Mouse (Mus musculus) cerebellum, adult 11-12 months (tissue): ENCODE results near the gene Plcl2.
A peak's percentile ranks its signal among the peaks of the same experiment; 100 is the strongest.
"Not testable (repeated sequence)": the region's sequence is repeated elsewhere in the genome, so short reads cannot be mapped to it uniquely, and the experiment has no call there.

Source experiments
- DNase-seq: peaks from one replicate; pipeline ENCODE4 v3.0.0; 2022

Gene Plcl2

GRCm38 (mm10) chr17:50503075-50503474 is 6.1 kb upstream of the Plcl2 start:
- DNase-seq, result no peak

DNA sequence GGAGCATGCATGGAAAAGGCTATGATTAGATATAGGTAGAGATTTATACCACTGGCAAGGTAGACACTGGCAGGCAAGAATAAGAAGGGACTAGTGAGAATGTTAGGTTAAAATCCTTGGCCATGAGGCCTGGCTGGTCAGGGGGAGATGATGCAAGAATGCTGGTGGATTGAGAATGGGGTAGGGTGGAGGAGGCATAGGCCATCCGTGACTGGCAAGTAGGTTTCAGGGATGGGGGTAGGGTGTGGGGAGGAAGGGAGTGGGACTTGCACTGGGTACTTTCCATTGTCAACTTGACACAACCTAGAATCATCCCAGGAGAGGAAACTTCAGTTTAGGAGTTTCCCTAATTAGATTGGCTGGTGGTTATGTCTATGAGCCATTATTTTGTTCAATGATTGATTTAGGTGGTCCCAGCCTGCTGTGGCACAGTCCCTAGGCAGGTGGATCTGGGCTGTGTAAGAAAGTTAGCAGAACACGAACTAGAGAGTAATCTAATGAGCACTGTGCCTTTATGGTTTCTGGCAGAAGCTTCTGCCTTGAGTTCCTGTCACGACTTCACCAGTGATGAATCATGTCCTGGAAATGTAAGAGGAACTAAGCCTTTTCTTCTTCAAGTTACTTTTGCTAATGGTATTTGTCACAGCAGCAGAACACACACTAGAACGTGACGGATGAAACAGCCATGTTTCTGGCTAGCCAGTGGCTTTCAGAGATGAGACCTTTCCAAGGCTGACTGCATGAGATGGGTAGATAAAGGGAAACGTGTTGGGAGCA is 4.9 kb upstream of the Plcl2 start:
- DNase-seq, result no peak

GRCm38 (mm10) chr17:50505910-50506634 is 3.1 kb upstream of the Plcl2 start:
- no peak for DNase-seq

DNA sequence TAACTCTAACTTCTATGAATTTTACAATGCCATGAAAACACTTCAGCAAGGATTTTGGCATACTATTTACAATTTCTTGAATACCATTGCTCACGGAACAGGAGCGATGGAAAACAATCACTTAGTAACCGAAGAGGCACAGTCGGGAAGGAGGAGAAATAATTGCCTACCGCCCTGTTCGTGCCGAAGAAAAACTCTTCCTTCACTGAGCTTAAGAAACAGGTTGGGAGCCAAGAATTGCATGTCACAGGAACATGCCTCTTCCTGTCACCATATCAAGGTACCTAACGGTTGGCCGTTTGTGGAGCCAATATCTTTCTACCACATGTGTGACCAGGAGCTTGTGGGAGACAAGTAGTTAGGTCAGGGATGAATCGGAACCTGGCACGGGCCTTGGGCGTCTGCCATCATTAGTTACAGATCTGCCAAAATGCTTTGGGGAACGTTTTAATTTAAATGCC is 2.3 kb upstream of the Plcl2 start:
- DNase-seq, result peak; percentile 44

GRCm38 (mm10) chr17:50508055-50508774 is 988 bp upstream of the Plcl2 start:
- DNase-seq, result peak; percentile 75

- DNase-seq, result no peak
Observed at GRCm38 (mm10) chr17:50508775-50509250, 390 bp upstream of the Plcl2 start.

DNA sequence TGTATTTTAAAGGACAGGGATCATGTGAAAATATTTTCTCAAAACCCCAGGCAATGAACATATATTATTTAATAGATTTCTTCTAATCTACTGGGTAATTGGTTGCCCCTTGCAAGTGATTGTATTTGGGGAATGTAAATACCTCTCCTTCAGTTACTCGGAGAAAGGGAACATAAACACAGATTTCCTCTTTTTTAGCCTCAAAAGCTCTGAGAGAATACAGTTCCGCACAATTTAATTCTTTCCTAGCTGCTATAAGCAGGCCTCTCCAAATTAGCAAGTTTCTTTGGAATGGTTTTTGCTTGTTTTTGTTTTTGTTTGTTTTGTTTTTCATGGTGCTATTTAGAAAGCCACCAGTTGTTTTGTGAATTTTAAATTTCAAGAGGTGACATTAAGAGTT is 1.1 kb downstream of the Plcl2 start:
- DNase-seq, result no peak

GRCm38 (mm10) chr17:50510741-50511140 is 1.5 kb downstream of the Plcl2 start:
- no peak for DNase-seq

DNA sequence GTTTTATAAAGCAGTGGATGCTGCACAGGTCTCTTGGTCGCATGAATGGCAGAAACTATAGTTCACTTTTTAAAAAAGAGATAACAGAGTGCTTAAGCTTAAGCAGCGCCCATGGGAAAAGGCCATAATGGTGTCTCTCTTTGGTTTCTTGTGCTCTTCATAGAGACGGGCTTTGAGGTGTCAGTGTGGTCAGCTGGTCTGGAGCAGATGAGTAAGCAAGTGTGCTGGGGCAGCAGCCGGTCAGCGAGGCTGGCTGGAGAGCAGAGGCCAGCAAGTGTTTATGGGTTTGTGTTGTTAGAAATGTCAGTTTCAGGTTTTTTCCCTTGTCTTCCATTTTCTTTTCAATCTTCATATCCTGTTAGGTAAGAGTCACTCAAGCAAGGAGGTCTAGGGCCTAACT is 3.0 kb downstream of the Plcl2 start:
- DNase-seq, result no peak

DNA sequence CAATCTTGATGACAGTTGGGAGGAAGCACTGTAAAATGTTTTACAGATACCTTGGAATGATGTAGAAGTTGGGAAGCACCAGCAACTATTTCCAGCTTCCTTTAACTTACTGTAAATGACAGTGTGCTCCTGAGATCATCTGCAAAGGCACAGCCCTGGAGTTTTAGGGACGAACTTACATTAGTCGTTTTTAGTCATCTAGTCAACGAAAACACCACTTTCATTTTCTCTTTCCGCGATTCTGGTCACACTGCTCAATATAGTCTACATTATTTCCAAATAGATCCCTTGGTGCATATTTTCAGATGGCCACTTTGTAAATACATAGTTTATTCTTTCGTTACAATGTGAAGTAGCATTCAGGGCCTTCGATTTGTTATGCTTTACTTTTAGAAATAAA is 3.6 kb downstream of the Plcl2 start:
- no peak for DNase-seq

GRCm38 (mm10) chr17:50513376-50513775 is 4.2 kb downstream of the Plcl2 start:
- DNase-seq, result no peak

DNA sequence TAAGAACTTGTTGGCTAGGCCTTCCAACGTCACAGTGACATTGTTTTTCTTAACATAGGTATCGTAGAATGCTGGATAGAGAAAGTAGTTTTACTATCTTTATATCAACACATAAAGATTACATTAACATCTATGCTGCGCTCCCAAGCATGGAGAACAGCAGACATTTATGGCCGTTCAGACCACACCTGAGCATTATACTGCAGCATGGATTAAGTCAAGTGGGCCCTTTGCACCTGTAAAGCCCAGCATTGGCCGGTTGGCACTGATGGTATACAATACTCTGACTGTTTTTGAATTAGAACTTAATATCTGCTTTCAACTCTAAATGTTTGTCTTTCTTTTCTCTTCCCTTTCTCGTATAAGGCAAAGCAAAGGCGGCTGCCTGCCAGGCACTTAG is 4.8 kb downstream of the Plcl2 start:
- no peak for DNase-seq

- no peak for DNase-seq
Observed at GRCm38 (mm10) chr17:50515926-50516325, 6.7 kb downstream of the Plcl2 start.

GRCm38 (mm10) chr17:50517781-50518415 is 8.7 kb downstream of the Plcl2 start:
- DNase-seq, result no peak

DNA sequence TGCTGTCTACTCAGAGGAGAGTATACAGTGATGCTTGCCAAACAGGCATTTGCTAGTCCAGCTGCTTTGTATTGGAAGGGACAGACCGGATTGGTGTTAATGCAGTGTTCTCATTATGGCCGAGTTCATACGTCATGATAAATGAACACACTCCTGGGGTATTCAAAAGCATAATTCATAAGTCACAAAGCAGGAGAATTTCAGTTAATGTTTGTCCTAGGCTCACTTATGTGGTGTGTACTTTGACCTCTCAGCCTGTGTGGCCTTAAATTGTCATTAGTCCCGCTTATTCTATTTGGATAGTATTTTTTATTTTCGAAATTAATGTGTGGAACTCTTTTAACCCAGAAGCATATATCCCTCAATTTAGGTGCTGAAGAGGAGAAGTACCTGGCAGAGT is 10.4 kb downstream of the Plcl2 start:
- no peak for DNase-seq

- no peak for DNase-seq
Observed at GRCm38 (mm10) chr17:50522473-50523083, 13.4 kb downstream of the Plcl2 start.

DNA sequence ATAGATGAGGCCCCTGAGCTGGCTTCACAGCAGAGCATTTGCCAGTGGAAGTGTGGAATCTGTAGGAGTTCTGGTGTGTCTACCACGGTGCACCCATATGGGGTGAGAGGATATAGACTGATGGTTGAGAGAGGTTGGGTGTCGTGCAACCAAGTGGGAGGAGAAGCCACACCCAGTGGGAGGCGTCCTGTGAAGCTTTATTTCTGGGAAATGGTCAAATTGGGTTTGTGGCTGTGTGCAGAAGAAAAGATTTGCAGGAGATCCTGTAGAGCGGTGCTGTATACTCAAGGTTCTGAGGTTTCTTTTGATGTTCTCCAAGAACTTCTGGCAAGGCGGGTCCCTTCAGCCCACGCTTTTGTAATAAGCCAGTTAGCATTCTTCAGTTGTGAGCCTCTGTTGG is 15.8 kb downstream of the Plcl2 start:
- DNase-seq, result no peak

- no peak for DNase-seq
Observed at GRCm38 (mm10) chr17:50525821-50526220, 16.6 kb downstream of the Plcl2 start.

- DNase-seq, result no peak
Observed at GRCm38 (mm10) chr17:50530089-50530488, 20.9 kb downstream of the Plcl2 start.

DNA sequence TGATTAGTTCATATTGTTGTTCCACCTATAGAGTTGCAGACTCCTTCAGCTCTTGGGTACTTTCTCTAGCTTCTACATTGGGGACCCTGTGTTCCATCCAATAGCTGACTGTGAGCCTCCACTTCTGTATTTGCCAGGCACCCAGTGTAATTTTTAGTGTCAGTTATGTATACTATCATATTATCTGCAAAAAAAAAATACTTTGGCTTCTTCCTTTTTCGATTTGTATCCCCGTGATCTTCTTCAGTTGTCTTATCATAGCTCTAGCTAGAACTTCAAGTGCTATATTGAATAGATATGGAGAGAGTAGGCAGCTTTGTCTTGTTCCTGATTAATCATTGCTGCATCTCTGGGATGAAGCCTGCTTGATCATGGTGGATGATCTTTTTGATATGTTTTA is 25.7 kb downstream of the Plcl2 start:
- DNase-seq, result not testable (repeated sequence)

DNA sequence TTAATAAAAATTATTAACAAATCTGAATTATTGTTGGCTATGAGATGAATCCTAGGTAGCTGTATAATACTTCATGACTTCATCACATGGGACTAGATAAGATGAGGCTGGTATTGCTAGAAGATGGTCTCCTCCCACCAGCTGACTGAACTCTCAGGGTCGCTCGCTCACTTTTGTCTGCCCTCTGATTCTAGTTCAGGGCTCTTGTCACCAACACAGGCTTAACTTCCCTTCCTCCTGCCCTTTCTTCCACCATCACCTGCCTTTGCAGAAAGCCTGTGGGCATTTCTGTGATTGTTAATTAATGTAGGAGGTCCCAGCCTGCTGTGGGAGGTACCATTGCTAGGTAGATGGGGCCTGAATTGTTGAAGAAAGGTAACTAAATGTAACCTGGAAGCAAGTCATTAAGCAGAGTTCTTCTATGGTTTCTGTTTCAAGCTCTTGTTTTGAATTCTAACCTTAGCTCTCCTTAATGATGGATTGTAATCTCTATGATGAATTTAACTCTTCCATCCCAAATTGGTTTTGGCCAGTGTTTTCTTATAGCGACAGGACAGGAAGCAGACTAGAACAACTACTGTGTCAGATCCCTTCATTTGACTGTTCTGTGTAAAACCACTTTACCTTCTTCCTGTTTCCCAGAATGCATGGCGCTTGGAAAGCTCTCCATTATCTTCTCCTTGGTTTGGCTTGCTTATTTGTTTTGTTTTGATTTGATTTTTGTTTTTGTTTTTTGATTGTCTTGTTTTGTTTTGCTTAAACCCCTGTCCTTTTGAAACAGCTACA is 27.4 kb downstream of the Plcl2 start:
- no peak for DNase-seq

DNA sequence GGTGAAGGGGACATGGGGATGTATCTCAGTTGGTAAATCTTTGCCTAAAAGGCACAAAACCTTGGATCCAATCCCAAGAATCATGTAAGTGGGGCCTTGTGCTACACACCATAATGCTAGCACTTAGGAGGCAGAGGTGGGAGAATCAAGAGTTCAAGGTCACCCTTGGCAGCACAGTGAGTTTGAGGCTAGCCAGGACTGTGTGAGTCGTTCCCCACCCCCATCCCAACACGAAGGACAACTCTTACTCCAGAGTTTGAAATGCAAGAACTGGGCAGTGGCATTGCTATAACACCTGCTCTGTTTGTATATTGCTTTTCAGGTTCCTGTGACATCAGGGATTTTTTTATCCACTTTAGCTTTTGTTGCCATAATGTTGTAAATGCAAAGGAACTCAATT is 28.6 kb downstream of the Plcl2 start:
- DNase-seq, result no peak
